Mouse (Mus musculus) frontal cortex, postnatal 25 days (tissue): ENCODE measurements around the gene Vta1.

Experiments used
- DNase-seq, 2 experiments: peaks; one replicate each; pipeline ENCODE4 v3.0.0; 2022; ENCODE audit warnings: low spot score in 2 of 2

Gene Vta1

GRCm38 (mm10) chr10:14705072-14706066 lies at the start of gene Vta1, which contains the start of gene Nmbr:
Vta1 (minus strand) TSS chr10:14705560.
Nmbr (plus strand) TSS chr10:14705591.
- DNase-seq, result peak; percentile 99

- DNase-seq, result peak in 1 of 2 experiments; percentile 5
Measured at GRCm38 (mm10) chr10:14734285-14734684, 28.9 kb upstream of the Vta1 start.

- no peak for DNase-seq
Measured at GRCm38 (mm10) chr10:14725671-14726070, 20.3 kb upstream of the Vta1 start.

- DNase-seq, result no peak
Measured at GRCm38 (mm10) chr10:14718114-14718513, 12.8 kb upstream of the Vta1 start, which contains the start of gene Gje1. Gje1 (minus strand) TSS chr10:14718214.

- DNase-seq, result no peak
Measured at GRCm38 (mm10) chr10:14703830-14704420, 1.4 kb downstream of the Vta1 start.

GRCm38 (mm10) chr10:14703239-14703638 lies 2.1 kb downstream of the Vta1 start:
- DNase-seq, result no peak

GRCm38 (mm10) chr10:14690349-14690748 lies 15.0 kb downstream of the Vta1 start:
- DNase-seq, result no peak

GRCm38 (mm10) chr10:14688785-14689442 lies 16.4 kb downstream of the Vta1 start:
- DNase-seq, result no peak

GRCm38 (mm10) chr10:14685663-14686062 lies 19.7 kb downstream of the Vta1 start:
- no peak for DNase-seq

GRCm38 (mm10) chr10:14666147-14666546 lies 39.2 kb downstream of the Vta1 start:
- DNase-seq, result no peak

GRCm38 (mm10) chr10:14660875-14661274 lies 44.5 kb downstream of the Vta1 start:
- no peak for DNase-seq

- no peak for DNase-seq
Measured at GRCm38 (mm10) chr10:14639635-14640034, 65.7 kb downstream of the Vta1 start.

- DNase-seq, result no peak
Measured at GRCm38 (mm10) chr10:14639043-14639442, 66.3 kb downstream of the Vta1 start.

GRCm38 (mm10) chr10:14625706-14626105 lies 79.7 kb downstream of the Vta1 start:
- DNase-seq, result no peak

- DNase-seq, result no peak
Measured at GRCm38 (mm10) chr10:14619156-14619555, 86.2 kb downstream of the Vta1 start.

GRCm38 (mm10) chr10:14618301-14618700 lies 87.1 kb downstream of the Vta1 start:
- no peak for DNase-seq

- DNase-seq, result no peak
Measured at GRCm38 (mm10) chr10:14615441-14615840, 89.9 kb downstream of the Vta1 start.

GRCm38 (mm10) chr10:14607597-14607996 lies 97.8 kb downstream of the Vta1 start:
- DNase-seq, result no peak
